Mouse (Mus musculus) ovary, adult 18-20 months (tissue): ENCODE measurements around the gene Shmt2.

Experiments
- DNase-seq: peaks from one replicate; pipeline ENCODE4 v3.0.0; 2022; ENCODE audit warnings: low spot score, mixed read lengths

The Shmt2 gene

DNA sequence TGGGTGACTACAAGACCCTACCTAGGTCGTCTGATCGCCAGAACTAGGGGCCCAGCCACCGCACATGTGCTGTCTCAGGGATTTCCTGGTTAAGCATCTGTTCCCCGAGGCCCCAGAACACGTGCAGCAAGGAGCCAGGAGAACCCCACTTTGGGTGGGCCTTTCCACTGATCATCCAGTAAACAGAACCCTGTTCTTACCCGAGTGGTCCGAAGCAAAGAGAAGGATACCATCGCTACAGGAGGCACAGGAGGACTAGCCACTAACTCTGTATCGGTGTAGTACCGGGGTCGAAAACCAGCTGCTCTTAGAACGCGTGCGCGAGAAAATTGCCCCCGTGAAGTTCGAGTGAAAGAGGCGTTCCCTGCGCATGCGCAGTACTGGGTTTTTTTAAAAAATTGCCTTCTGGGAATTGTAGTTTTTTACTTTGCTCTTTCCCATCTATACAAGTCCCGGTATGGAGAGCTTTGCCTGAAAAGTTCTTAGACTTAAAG, at the start of gene Shmt2:
Gene Shmt2 (minus strand): TSS at position 357 of the 494 bp plus-strand sequence.
- DNase-seq = peak; percentile 67

DNA sequence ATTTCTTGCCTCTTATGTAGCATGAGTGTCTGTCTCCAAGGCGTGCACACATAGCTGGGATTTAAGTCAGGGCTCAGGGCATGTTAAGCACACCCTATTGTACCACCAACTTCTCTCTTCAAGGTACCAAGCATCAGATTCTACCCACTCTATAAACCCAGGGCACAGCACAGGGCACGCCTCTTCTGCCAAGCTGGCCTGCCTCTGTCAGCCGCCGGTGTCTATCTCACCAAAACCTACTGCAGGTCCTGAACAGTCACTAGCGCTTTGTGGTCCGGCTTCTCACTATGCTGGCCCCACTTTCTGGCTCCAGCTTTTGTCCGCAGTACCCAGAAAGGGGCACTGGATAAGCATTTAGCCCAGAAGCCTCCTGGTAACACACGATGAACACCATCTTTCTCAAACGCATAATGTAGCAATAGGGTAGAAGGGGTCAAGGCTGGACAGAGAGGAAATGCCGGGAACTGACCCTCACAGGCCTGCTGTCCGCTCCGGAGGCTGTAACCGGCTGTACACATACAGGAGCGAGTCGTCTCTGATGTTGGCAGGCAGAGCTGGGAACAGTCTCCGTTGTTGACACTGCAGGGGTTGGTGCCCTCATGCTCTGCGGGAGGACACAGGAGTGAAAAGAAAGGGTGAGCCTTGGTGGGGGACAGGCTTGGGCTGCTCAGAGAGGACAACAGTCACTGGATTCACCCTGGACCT, 48.8 kb upstream of the Shmt2 start:
- no peak for DNase-seq

- DNase-seq = no peak
Measured at GRCm38 (mm10) chr10:127570384-127570783, 48.1 kb upstream of the Shmt2 start.

DNA sequence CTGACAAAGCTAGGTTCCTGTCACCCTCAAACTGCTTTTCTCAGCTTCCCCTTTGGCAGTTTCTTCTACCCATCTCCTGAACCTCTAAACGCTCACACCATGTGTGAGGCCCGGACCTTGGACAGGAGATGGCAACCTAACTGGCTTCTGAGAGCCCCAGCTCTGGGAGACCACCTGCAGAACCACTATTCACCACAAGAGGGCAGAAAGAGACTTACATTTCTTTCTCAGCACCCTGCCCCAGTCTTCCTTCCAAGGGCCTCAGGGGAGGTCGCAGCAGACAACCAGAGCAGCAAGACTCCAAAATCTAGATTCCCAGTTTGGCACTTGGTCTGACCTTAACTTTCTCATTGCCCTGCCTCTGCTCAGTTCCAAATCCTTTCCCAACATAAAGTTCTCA, 47.2 kb upstream of the Shmt2 start:
- peak; percentile 60 for DNase-seq

GRCm38 (mm10) chr10:127566553-127567326, 44.5 kb upstream of the Shmt2 start:
- no peak for DNase-seq

GRCm38 (mm10) chr10:127564301-127564700, 42.1 kb upstream of the Shmt2 start:
- DNase-seq = no peak

DNA sequence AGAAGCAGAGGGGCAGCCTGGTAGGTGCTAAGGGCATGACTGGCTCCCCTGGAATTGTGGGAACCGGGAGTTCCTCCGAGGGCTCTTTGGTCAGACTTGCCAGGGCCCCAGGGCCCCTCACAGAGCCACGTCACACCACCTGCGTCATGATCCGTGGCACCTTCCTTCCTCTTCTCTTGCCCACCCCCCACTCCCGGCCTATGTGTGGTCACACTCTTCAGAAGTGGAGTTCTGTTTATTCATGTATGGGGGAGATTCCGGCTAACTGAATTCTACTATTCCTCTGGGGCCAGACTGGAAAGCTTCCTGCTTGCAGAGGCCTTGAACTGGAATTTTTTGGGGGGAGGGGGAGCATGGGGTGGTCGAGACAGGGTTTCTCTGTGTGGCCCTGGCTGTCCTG, 41.6 kb upstream of the Shmt2 start:
- DNase-seq = no peak

- no peak for DNase-seq
Measured at GRCm38 (mm10) chr10:127561145-127561544, 38.9 kb upstream of the Shmt2 start.

DNA sequence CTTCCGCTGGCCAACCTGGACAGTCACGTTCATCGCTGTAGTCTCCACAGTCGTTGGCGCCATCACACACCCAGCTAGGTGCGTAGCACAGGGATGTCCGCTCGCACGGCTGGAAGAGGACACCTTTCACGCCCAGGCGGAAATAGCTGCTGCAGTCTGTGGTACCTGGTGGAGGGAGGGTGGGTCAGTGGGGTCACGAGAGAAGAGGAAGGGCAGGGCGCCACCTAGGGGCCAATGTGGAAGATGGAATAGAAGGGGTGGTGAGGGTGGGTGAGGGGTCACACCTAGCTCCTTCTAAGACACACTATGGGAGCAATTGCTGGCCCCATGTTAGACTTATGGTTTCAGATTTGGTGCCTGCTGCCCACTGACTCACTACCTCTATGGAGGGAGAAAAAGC, 35.2 kb upstream of the Shmt2 start:
- DNase-seq = no peak

DNA sequence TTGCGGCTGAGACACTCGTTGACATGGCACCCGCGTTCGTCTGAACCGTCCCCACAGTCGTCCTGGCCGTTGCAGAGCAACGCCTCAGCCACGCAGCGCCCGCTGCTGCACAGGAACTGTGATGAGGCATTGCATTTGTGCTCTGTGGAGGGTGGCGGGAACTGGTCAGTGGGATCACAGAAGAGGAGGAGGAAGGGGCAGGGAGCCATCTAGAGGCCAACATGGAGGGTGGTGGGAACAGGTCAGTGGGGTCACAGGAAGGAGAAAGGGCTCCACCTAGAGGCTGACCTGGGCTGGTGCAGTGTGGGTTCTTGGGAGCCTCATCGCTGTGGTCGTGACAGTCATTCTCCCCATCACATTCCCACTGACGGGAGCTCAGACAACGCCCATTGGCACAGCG, 33.5 kb upstream of the Shmt2 start:
- DNase-seq = no peak

GRCm38 (mm10) chr10:127549892-127550291, 27.6 kb upstream of the Shmt2 start:
- DNase-seq = no peak

- DNase-seq = no peak
Measured at GRCm38 (mm10) chr10:127548236-127548635, 26.0 kb upstream of the Shmt2 start.

GRCm38 (mm10) chr10:127546505-127546904, 24.3 kb upstream of the Shmt2 start:
- DNase-seq = no peak

- no peak for DNase-seq
Measured at GRCm38 (mm10) chr10:127544375-127544774, 22.1 kb upstream of the Shmt2 start.

DNA sequence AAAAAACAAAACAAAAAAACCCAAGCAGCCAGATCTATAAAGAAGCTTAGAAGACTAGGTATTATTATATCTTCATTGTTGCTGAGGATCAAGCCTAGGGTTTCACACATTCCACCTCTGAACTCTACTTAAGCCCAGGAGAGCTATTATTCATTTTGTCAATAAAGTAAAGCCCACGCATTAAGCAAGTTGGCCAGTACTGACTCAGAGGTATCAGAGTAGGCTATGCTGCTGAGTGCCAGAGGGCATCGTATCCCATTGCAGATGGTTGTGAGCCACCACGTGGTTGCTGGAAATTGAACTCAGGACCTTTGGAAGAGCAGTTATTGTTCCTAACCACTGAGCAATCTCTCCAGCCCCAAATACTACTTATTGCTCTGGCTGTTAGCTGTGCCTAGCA, 21.7 kb upstream of the Shmt2 start:
- DNase-seq = no peak

- no peak for DNase-seq
Measured at GRCm38 (mm10) chr10:127542720-127543119, 20.5 kb upstream of the Shmt2 start.

- DNase-seq = no peak
Measured at GRCm38 (mm10) chr10:127542084-127542483, 19.8 kb upstream of the Shmt2 start.

GRCm38 (mm10) chr10:127541510-127541909, 19.3 kb upstream of the Shmt2 start:
- DNase-seq = no peak

GRCm38 (mm10) chr10:127537854-127538583, 15.8 kb upstream of the Shmt2 start:
- peak; percentile 56 for DNase-seq

DNA sequence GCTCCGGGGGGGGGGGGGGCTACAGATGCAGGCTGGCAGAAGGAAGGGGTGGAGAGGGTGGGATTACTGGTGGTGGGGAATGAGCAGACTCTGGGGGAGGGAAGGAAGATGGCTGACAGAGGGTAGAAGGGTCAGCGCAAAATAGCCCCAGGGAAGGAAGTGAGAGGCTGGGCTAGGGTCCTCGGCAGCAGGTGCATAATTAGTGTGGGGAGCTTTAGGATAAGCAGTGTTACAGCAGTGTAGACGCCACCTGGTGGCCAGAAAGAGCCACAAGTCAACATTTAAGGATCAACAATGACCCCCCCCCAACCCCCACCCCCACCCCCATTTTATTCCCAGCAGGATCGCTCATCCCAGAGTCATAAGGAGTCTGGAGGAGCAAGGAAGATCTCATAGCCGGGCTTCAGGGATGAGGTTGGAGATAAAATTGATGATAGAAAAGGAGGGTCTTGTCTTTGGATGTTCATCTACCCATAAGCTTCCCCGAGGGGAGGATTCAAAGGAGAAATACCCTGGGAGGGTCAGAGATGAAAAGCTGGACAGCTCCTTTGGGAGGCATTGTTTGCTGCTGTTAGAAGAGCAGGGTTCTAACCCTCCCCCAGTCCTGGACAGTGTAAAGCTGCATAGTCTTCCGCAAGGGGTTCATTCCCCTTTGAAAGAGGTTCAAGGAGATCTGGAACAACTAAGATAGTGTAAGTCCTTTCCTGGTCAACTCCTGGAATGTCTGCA, 14.5 kb upstream of the Shmt2 start:
- DNase-seq = no peak

- DNase-seq = no peak
Measured at GRCm38 (mm10) chr10:127534929-127535384, 12.7 kb upstream of the Shmt2 start.
